Mouse (Mus musculus) lung, adult 18-20 months (tissue): ENCODE results near the gene Pygo2.
A peak's percentile ranks its signal among the peaks of the same experiment; 100 is the strongest.

ENCODE experiments used
- DNase-seq, 2 experiments: peaks; one replicate each; pipeline ENCODE4 v3.0.0; 2022; ENCODE audit warnings: mixed read lengths in 2 of 2

Pygo2 gene

GRCm38 (mm10) chr3:89458372-89458964 is 28.5 kb downstream of the Pygo2 start:
- DNase-seq: peak in 1 of 2 experiments; percentile 87

- peak; percentile 91 to 93 for DNase-seq
These were observed 29.2 kb downstream of the Pygo2 start for GRCm38 (mm10) chr3:89458965-89459807.

- no peak for DNase-seq
These were observed 38.3 kb downstream of the Pygo2 start for GRCm38 (mm10) chr3:89468268-89468667.

GRCm38 (mm10) chr3:89472280-89472679 is 42.3 kb downstream of the Pygo2 start:
- no peak for DNase-seq

- DNase-seq: no peak
These were observed 43.8 kb downstream of the Pygo2 start for GRCm38 (mm10) chr3:89473838-89474237.

GRCm38 (mm10) chr3:89479055-89479454 is 49.0 kb downstream of the Pygo2 start:
- DNase-seq: no peak

- no peak for DNase-seq
These were observed 51.5 kb downstream of the Pygo2 start for GRCm38 (mm10) chr3:89481488-89481887.

GRCm38 (mm10) chr3:89482249-89482648 is 52.2 kb downstream of the Pygo2 start:
- no peak for DNase-seq
